In genomic region chr19:46329951-46330350, GRCm38 (mm10) we compare ENCODE assay signal across 8 mouse cellular contexts. TPM values are rescaled to one million over a fixed set of nuclear protein-coding genes. Genes with fewer than 3 reads are reported as not detected.
DNase-seq lines count a peak whose midpoint lies in the region; ATAC-seq and TF ChIP-seq lines count a peak whose summit lies in the region.

No protein-coding gene starts in this region.

- H3K36me3 ChIP-seq in G1E (replicated peaks): peaks cover 52% of the 10 kb centered on the region
- peaks cover 31% of the 10 kb centered on the region for H3K36me3 ChIP-seq in forebrain, embryonic 12.5 days (replicated peaks)
- peaks cover 20% of the 10 kb centered on the region for H3K36me3 ChIP-seq in heart, postnatal 0 days (replicated peaks; ENCODE audit: control insufficient read depth, insufficient read depth, low read length)
- H3K36me3 ChIP-seq in lung, embryonic 16.5 days (ENCODE audit: control insufficient read depth, insufficient read depth, low read length): no peaks in the 10 kb centered on the region

- H3K4me1 ChIP-seq in G1E (ENCODE audit: insufficient read depth, low read depth, low read length): peaks cover 50% of the 10 kb centered on the region
- peaks cover 57% of the 10 kb centered on the region for H3K4me1 ChIP-seq in forebrain, embryonic 12.5 days
- H3K4me1 ChIP-seq in heart, postnatal 0 days (ENCODE audit: control insufficient read depth, insufficient read depth): peaks cover 10% of the 10 kb centered on the region
- peaks cover 18% of the 10 kb centered on the region for H3K4me1 ChIP-seq in lung, embryonic 16.5 days (replicated peaks; ENCODE audit: control insufficient read depth, insufficient read depth, low read length)
- H3K4me1 ChIP-seq in olfactory bulb, adult 2 months (ENCODE audit: control insufficient read depth, insufficient read depth, low read length): peaks cover 14% of the 10 kb centered on the region

- H3K9ac ChIP-seq in forebrain, embryonic 12.5 days: no peak overlapping the region
- no peak overlapping the region for H3K9ac ChIP-seq in heart, postnatal 0 days (replicated peaks; ENCODE audit: low read depth, low read length)
- H3K9ac ChIP-seq in lung, embryonic 16.5 days (ENCODE audit: low read length): no peak overlapping the region

- peak; percentile 50 for TF ChIP-seq CTCF in G1E (IDR thresholded peaks at IDR 0.05; ENCODE audit: low read depth, low read length)
- TF ChIP-seq CTCF in heart, postnatal 0 days (IDR thresholded peaks at IDR 0.05; ENCODE audit: low read depth): peak; percentile 94
- TF ChIP-seq CTCF in olfactory bulb, adult 2 months (IDR thresholded peaks at IDR 0.05; ENCODE audit: insufficient read depth, low read depth, low read length): peak; percentile 84

- peak; percentile 22; the same call in 1 of the 2 replicates for ATAC-seq in G1E (ENCODE audit: extremely low read depth, insufficient number of reproducible peaks, low FRiP score, poor library complexity, severe bottlenecking)
- peak; percentile 12; the same call in 1 of the 2 replicates for ATAC-seq in forebrain, embryonic 12.5 days (ENCODE audit: low FRiP score)
- ATAC-seq in heart, postnatal 0 days (ENCODE audit: insufficient read depth, low read depth): peak; percentile 59
- peak; percentile 43 for ATAC-seq in lung, embryonic 16.5 days (ENCODE audit: low read depth)

- H3K9me3 ChIP-seq in G1E (replicated peaks): no peaks in the 10 kb centered on the region
- H3K9me3 ChIP-seq in forebrain, embryonic 12.5 days: no peaks in the 10 kb centered on the region
- no peaks in the 10 kb centered on the region for H3K9me3 ChIP-seq in heart, postnatal 0 days (replicated peaks; ENCODE audit: control insufficient read depth, low read length)
- H3K9me3 ChIP-seq in lung, embryonic 16.5 days (ENCODE audit: control insufficient read depth, low read length): no peaks in the 10 kb centered on the region

- TF ChIP-seq EP300 in heart, postnatal 0 days (IDR thresholded peaks at IDR 0.05; ENCODE audit: low read depth): no peak

- no peak for TF ChIP-seq POLR2A in olfactory bulb, adult 2 months (IDR thresholded peaks at IDR 0.05; ENCODE audit: insufficient read depth, low read depth, low read length)

- peak; percentile 70 for DNase-seq in G1E (ENCODE audit: low spot score)
- peak; percentile 68 for DNase-seq in c-Kit-negative CD71-positive TER-119-positive erythroid progenitor cells, embryonic 14.5 days (ENCODE audit: low read depth, low spot score)
- DNase-seq in heart, postnatal 0 days (ENCODE audit: low spot score): peak; percentile 86
- peak; percentile 86 to 93 for DNase-seq in kidney, postnatal 36 days
- DNase-seq in urinary bladder, adult 2 months (ENCODE audit: low spot score): peak; percentile 70

- H3K27ac ChIP-seq in forebrain, embryonic 12.5 days: no peak overlapping the region
- H3K27ac ChIP-seq in heart, postnatal 0 days (ENCODE audit: low read depth): no peak overlapping the region
- H3K27ac ChIP-seq in lung, embryonic 16.5 days (ENCODE audit: low read length): no peak overlapping the region
- no peak overlapping the region for H3K27ac ChIP-seq in olfactory bulb, adult 2 months (ENCODE audit: insufficient read depth, low read depth, low read length)

- H3K4me3 ChIP-seq in G1E (ENCODE audit: low read depth, low read length): peak overlapping the region; percentile 41; the same call in 1 of the 2 replicates
- 0 out of 2 replicates have a peak overlapping the region, but pooled peaks have one; percentile 65 for H3K4me3 ChIP-seq in forebrain, embryonic 12.5 days (replicated peaks)
- no peak overlapping the region for H3K4me3 ChIP-seq in heart, postnatal 0 days (ENCODE audit: low read depth, low read length)
- no peak overlapping the region for H3K4me3 ChIP-seq in lung, embryonic 16.5 days (ENCODE audit: low read length)
- no peak overlapping the region for H3K4me3 ChIP-seq in olfactory bulb, adult 2 months (ENCODE audit: insufficient read depth, low read depth, low read length)

- H3K4me2 ChIP-seq in forebrain, embryonic 12.5 days: peak overlapping the region; percentile 25; the same call in 1 of the 2 replicates
- peak overlapping the region; percentile 90 for H3K4me2 ChIP-seq in heart, postnatal 0 days (ENCODE audit: low read depth, low read length)
- H3K4me2 ChIP-seq in lung, embryonic 16.5 days (ENCODE audit: low read depth, low read length): peak overlapping the region; percentile 98; the same call in 1 of the 2 replicates

- peaks cover 18% of the 10 kb centered on the region for H3K27me3 ChIP-seq in G1E (ENCODE audit: insufficient read depth, low read length)
- H3K27me3 ChIP-seq in forebrain, embryonic 12.5 days: peaks cover 27% of the 10 kb centered on the region
- peaks cover 24% of the 10 kb centered on the region for H3K27me3 ChIP-seq in heart, postnatal 0 days (ENCODE audit: control insufficient read depth, insufficient read depth, low read length)
- H3K27me3 ChIP-seq in lung, embryonic 16.5 days (ENCODE audit: control insufficient read depth, insufficient read depth, low read depth, low read length): peaks cover 23% of the 10 kb centered on the region

- WGBS in forebrain, embryonic 12.5 days: 5% methylated on average over 16 of the region's 16 CpGs
- 5% methylated on average over 16 of the region's 16 CpGs for WGBS in heart, postnatal 0 days
- WGBS in lung, embryonic 16.5 days: 3% methylated on average over 16 of the region's 16 CpGs
- 5% methylated on average over 16 of the region's 16 CpGs for WGBS in olfactory bulb, adult 2 months

RNA-seq across cellular contexts. Expression of gene Fbxl15, which starts 2.0 kb away (rescaled TPM):
- total RNA-seq in G1E (2014; fragmentation: Nextera tagmentation) (2.0 and 2.2 TPM in 2 replicates), G1E (2017) (2.5 and 3.8 TPM in 2 replicates)
- polyA plus RNA-seq in G1E (2012): 15.2 and 16.5 TPM in 2 replicates
- 23.5 and 24.5 TPM in 2 replicates for polyA plus RNA-seq in forebrain, embryonic 12.5 days (2016; fragmentation: Nextera tagmentation; extraction: Ambion mirVana)
- 10.4 and 13.3 TPM in 2 replicates for total RNA-seq in heart, postnatal 0 days (2014; rRNA removed; ENCODE audit: low replicate concordance)
- polyA plus RNA-seq in heart, postnatal 0 days (2015; fragmentation: Nextera tagmentation; extraction: Ambion mirVana): 11.5 and 12.2 TPM in 2 replicates
- polyA plus RNA-seq in lung, embryonic 16.5 days (2015; fragmentation: Nextera tagmentation; extraction: Ambion mirVana): 12.0 and 13.3 TPM in 2 replicates
- polyA plus RNA-seq in olfactory bulb, adult 2 months (2012; ENCODE audit: insufficient read depth, insufficient read length, low replicate concordance, missing spikeins): not detected in 2 replicates
- 11.0 and 11.7 TPM in 2 replicates for polyA plus RNA-seq in urinary bladder, adult 2 months (2012; rRNA removed)

RNA-seq across cellular contexts. Expression of gene Psd, which starts 3.0 kb away (rescaled TPM):
- total RNA-seq in G1E (2014; fragmentation: Nextera tagmentation) (1.6 TPM in 1 of 2 replicates, not detected in the other), G1E (2017) (0.23 and 1.1 TPM in 2 replicates)
- polyA plus RNA-seq in G1E (2012): 0.41 and 0.74 TPM in 2 replicates
- 23.1 and 25.4 TPM in 2 replicates for polyA plus RNA-seq in forebrain, embryonic 12.5 days (2016; fragmentation: Nextera tagmentation; extraction: Ambion mirVana)
- 0.97 and 13.4 TPM in 2 replicates for total RNA-seq in heart, postnatal 0 days (2014; rRNA removed; ENCODE audit: low replicate concordance)
- 1.7 and 2.2 TPM in 2 replicates for polyA plus RNA-seq in heart, postnatal 0 days (2015; fragmentation: Nextera tagmentation; extraction: Ambion mirVana)
- polyA plus RNA-seq in lung, embryonic 16.5 days (2015; fragmentation: Nextera tagmentation; extraction: Ambion mirVana): 3.4 and 4.3 TPM in 2 replicates
- not detected in 2 replicates for polyA plus RNA-seq in olfactory bulb, adult 2 months (2012; ENCODE audit: insufficient read depth, insufficient read length, low replicate concordance, missing spikeins)
- 156 and 191 TPM in 2 replicates for polyA plus RNA-seq in urinary bladder, adult 2 months (2012; rRNA removed)

RNA-seq across cellular contexts. Expression of gene Cuedc2, which starts 8.6 kb away (rescaled TPM):
- 39.2 and 73.6 TPM in 2 replicates for total RNA-seq in G1E (2014; fragmentation: Nextera tagmentation)
- 142 and 148 TPM in 2 replicates for total RNA-seq in G1E (2017)
- 124 and 147 TPM in 2 replicates for polyA plus RNA-seq in G1E (2012)
- 226 TPM in 2 replicates for polyA plus RNA-seq in forebrain, embryonic 12.5 days (2016; fragmentation: Nextera tagmentation; extraction: Ambion mirVana)
- total RNA-seq in heart, postnatal 0 days (2014; rRNA removed; ENCODE audit: low replicate concordance): 91.7 and 114 TPM in 2 replicates
- 129 and 136 TPM in 2 replicates for polyA plus RNA-seq in heart, postnatal 0 days (2015; fragmentation: Nextera tagmentation; extraction: Ambion mirVana)
- 144 and 153 TPM in 2 replicates for polyA plus RNA-seq in lung, embryonic 16.5 days (2015; fragmentation: Nextera tagmentation; extraction: Ambion mirVana)
- polyA plus RNA-seq in olfactory bulb, adult 2 months (2012; ENCODE audit: insufficient read depth, insufficient read length, low replicate concordance, missing spikeins): not detected in 2 replicates
- 114 and 120 TPM in 2 replicates for polyA plus RNA-seq in urinary bladder, adult 2 months (2012; rRNA removed)

RNA-seq across cellular contexts. Expression of gene Mfsd13a, which starts 11.0 kb away (rescaled TPM):
- total RNA-seq in G1E (2014; fragmentation: Nextera tagmentation) (not detected in 2 replicates), G1E (2017) (not detected in 2 replicates)
- polyA plus RNA-seq in G1E (2012): 0.08 and 0.20 TPM in 2 replicates
- polyA plus RNA-seq in forebrain, embryonic 12.5 days (2016; fragmentation: Nextera tagmentation; extraction: Ambion mirVana): 8.8 and 9.3 TPM in 2 replicates
- 5.2 and 21.8 TPM in 2 replicates for total RNA-seq in heart, postnatal 0 days (2014; rRNA removed; ENCODE audit: low replicate concordance)
- polyA plus RNA-seq in heart, postnatal 0 days (2015; fragmentation: Nextera tagmentation; extraction: Ambion mirVana): 3.2 and 3.7 TPM in 2 replicates
- 10.4 and 11.4 TPM in 2 replicates for polyA plus RNA-seq in lung, embryonic 16.5 days (2015; fragmentation: Nextera tagmentation; extraction: Ambion mirVana)
- not detected in 2 replicates for polyA plus RNA-seq in olfactory bulb, adult 2 months (2012; ENCODE audit: insufficient read depth, insufficient read length, low replicate concordance, missing spikeins)
- 4.8 and 5.2 TPM in 2 replicates for polyA plus RNA-seq in urinary bladder, adult 2 months (2012; rRNA removed)

RNA-seq across cellular contexts. Expression of gene 2310034G01Rik, which starts 20.2 kb away (rescaled TPM):
- total RNA-seq in G1E (2014; fragmentation: Nextera tagmentation): not detected in 2 replicates
- not detected in 2 replicates for total RNA-seq in G1E (2017)
- polyA plus RNA-seq in G1E (2012): not detected in 2 replicates
- polyA plus RNA-seq in forebrain, embryonic 12.5 days (2016; fragmentation: Nextera tagmentation; extraction: Ambion mirVana): 1.4 and 1.8 TPM in 2 replicates
- 1.5 TPM in 1 of 2 replicates, not detected in the other for total RNA-seq in heart, postnatal 0 days (2014; rRNA removed; ENCODE audit: low replicate concordance)
- polyA plus RNA-seq in heart, postnatal 0 days (2015; fragmentation: Nextera tagmentation; extraction: Ambion mirVana): 1.1 and 1.3 TPM in 2 replicates
- 1.7 and 1.9 TPM in 2 replicates for polyA plus RNA-seq in lung, embryonic 16.5 days (2015; fragmentation: Nextera tagmentation; extraction: Ambion mirVana)
- polyA plus RNA-seq in olfactory bulb, adult 2 months (2012; ENCODE audit: insufficient read depth, insufficient read length, low replicate concordance, missing spikeins): not detected in 2 replicates
- 2.4 and 3.0 TPM in 2 replicates for polyA plus RNA-seq in urinary bladder, adult 2 months (2012; rRNA removed)

Comparison
In these comparisons a context has a peak if more than half of its experiments do, and no peak if none do; other contexts are left out.
1. H3K4me3 ChIP-seq: peak in G1E (single experiment) and forebrain, embryonic 12.5 days (single experiment); none in heart, postnatal 0 days (single experiment), lung, embryonic 16.5 days (single experiment) and olfactory bulb, adult 2 months (single experiment).
2. H3K4me2 ChIP-seq: peak in every context shown above with its lines; median percentile 98 in lung, embryonic 16.5 days; 90 in heart, postnatal 0 days; 25 in forebrain, embryonic 12.5 days.
3. RNA of gene Fbxl15, which starts 2.0 kb away (polyA plus RNA-seq): 23.5 to 24.5 TPM in forebrain, embryonic 12.5 days, 15.2 to 16.5 TPM in G1E, 12.0 to 13.3 TPM in lung, embryonic 16.5 days, 11.5 to 12.2 TPM in heart, postnatal 0 days and 11.0 to 11.7 TPM in urinary bladder, adult 2 months; not detected in olfactory bulb, adult 2 months; every median in the first group is over 10 times any median in the second.
4. RNA of gene Cuedc2, which starts 8.6 kb away (polyA plus RNA-seq): 226 TPM in forebrain, embryonic 12.5 days, 124 to 147 TPM in G1E, 144 to 153 TPM in lung, embryonic 16.5 days, 129 to 136 TPM in heart, postnatal 0 days and 114 to 120 TPM in urinary bladder, adult 2 months; not detected in olfactory bulb, adult 2 months; every median in the first group is over 100 times any median in the second.
5. Peak in every context shown above with its lines, with median percentiles within 50 percentile points of each other: ATAC-seq, DNase-seq and CTCF ChIP-seq.